Comparison of ENCODE assay signal across 12 mouse cellular contexts in the genomic region with DNA sequence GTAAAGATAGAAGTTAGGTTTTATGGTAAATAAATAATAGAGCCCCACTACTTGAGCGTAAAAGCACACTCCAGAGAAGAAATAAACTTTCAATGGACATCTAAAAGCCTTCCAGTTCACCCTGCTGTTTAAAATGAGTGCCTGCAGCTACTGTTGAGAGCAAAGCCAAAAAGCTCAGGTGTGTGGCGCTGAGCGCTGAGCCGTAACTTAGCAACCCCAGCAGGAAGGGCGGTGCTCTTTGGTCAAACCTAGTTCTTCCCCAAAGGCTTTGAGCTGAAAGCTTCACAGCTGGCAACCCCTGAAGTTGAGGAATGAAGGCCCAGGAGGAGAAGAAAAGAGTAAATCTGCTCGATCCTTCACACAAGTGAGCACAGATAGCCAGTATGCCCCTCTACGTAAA.
DNase-seq lines count a peak whose midpoint lies in the region; ATAC-seq and TF ChIP-seq lines count a peak whose summit lies in the region.
"Had no signal": no experiment of that assay in that cellular context is flagged by ENCODE, and none has a peak within 500 bp of the region (broad histone marks: within the 10 kb centered on the region; RNA-seq: fewer than 3 reads in every experiment).

No protein-coding gene starts in this region.

- peak; percentile 9; the same call in 1 of the 2 replicates for TF ChIP-seq CTCF in kidney, postnatal 0 days (IDR thresholded peaks at IDR 0.05; ENCODE audit: low read depth)
- TF ChIP-seq CTCF in left cerebral cortex, adult 2 months (IDR thresholded peaks at IDR 0.05), result no peak

- 37% methylated on average over 7 of the region's 7 CpGs for WGBS in midbrain, embryonic 14.5 days
- 47% methylated on average over 7 of the region's 7 CpGs for WGBS in midbrain, embryonic 10.5 days
- 59% methylated on average over 7 of the region's 7 CpGs for WGBS in kidney, postnatal 0 days

- H3K4me2 ChIP-seq in midbrain, embryonic 14.5 days (ENCODE audit: low read length), result no peak overlapping the region
- no peak overlapping the region for H3K4me2 ChIP-seq in kidney, postnatal 0 days (ENCODE audit: low read length)
- H3K4me2 ChIP-seq: forebrain, embryonic 13.5 days had no signal

- no peaks in the 10 kb centered on the region for H3K4me1 ChIP-seq in midbrain, embryonic 14.5 days (ENCODE audit: control insufficient read depth, insufficient read depth, low read length)
- peaks cover 3% of the 10 kb centered on the region; the same call in 1 of the 2 replicates for H3K4me1 ChIP-seq in midbrain, embryonic 10.5 days
- H3K4me1 ChIP-seq in kidney, postnatal 0 days (replicated peaks; ENCODE audit: insufficient read depth, low read length), result no peaks in the 10 kb centered on the region
- H3K4me1 ChIP-seq: forebrain, embryonic 13.5 days had no signal

- no peak overlapping the region for H3K4me3 ChIP-seq in midbrain, embryonic 14.5 days (replicated peaks; ENCODE audit: low read depth, low read length)
- H3K4me3 ChIP-seq in midbrain, embryonic 10.5 days, result no peak overlapping the region
- no peak overlapping the region for H3K4me3 ChIP-seq in kidney, postnatal 0 days (replicated peaks; ENCODE audit: low read depth, low read length)
- H3K4me3 ChIP-seq in left cerebral cortex, adult 2 months, result no peak overlapping the region
- H3K4me3 ChIP-seq: forebrain, embryonic 13.5 days; myocyte had no signal

- ATAC-seq in midbrain, embryonic 14.5 days (ENCODE audit: low FRiP score, low TSS enrichment), result no peak
- peak; percentile 78 for ATAC-seq in activated CD4-positive, CD25-positive, alpha-beta regulatory T cell, adult 4 months
- no peak for ATAC-seq in kidney, postnatal 0 days (replicated peaks; ENCODE audit: low FRiP score, low read depth)
- ATAC-seq: forebrain, embryonic 13.5 days had no signal

- no peak overlapping the region for H3K9ac ChIP-seq in midbrain, embryonic 14.5 days (replicated peaks; ENCODE audit: low read length)
- no peak overlapping the region for H3K9ac ChIP-seq in kidney, postnatal 0 days (ENCODE audit: low read depth, low read length)
- H3K9ac ChIP-seq: forebrain, embryonic 13.5 days had no signal

- no peak overlapping the region for H3K27ac ChIP-seq in midbrain, embryonic 14.5 days (replicated peaks; ENCODE audit: low read depth, low read length)
- no peak overlapping the region for H3K27ac ChIP-seq in midbrain, embryonic 10.5 days (replicated peaks)
- H3K27ac ChIP-seq in kidney, postnatal 0 days, result no peak overlapping the region
- H3K27ac ChIP-seq in left cerebral cortex, adult 2 months, result no peak overlapping the region
- H3K27ac ChIP-seq: forebrain, embryonic 13.5 days had no signal

- H3K27me3 ChIP-seq in midbrain, embryonic 14.5 days (ENCODE audit: control insufficient read depth, insufficient read depth, low read length), result no peaks in the 10 kb centered on the region
- H3K27me3 ChIP-seq in midbrain, embryonic 10.5 days (ENCODE audit: low read depth, poor library complexity, severe bottlenecking), result no peaks in the 10 kb centered on the region
- no peaks in the 10 kb centered on the region for H3K27me3 ChIP-seq in kidney, postnatal 0 days (ENCODE audit: insufficient read depth, low read length)
- H3K27me3 ChIP-seq: forebrain, embryonic 13.5 days had no signal

- peak; percentile 13 for DNase-seq in midbrain, embryonic 14.5 days
- no peak for DNase-seq in midbrain, embryonic 10.5 days (ENCODE audit: low spot score)
- no peak for DNase-seq in kidney, postnatal 0 days (ENCODE audit: low spot score)
- DNase-seq in thymus, postnatal 10 days (ENCODE audit: low spot score in 2 of 2), result peak; percentile 3 to 8
- no peak for DNase-seq in gastrocnemius, postnatal 14 days
- no peak for DNase-seq in left cerebral cortex, adult 2 months (ENCODE audit: extremely low spot score in 1 of 2, low spot score in 2 of 2)
- no peak for DNase-seq in heart, postnatal 25 days (ENCODE audit: low spot score)
- DNase-seq: adrenal gland, postnatal 36 days; lung, adult 18-20 months had no signal

- intact Hi-C loops in gastrocnemius, postnatal 14 days (cut with DNase I; ENCODE audit: low total_unique reads), result no loop called here
- intact Hi-C loops in left cerebral cortex, adult 2 months (cut with DNase I), result no loop called here
- intact Hi-C loops in heart, postnatal 25 days (cut with DNase I), result no loop called here

- no peaks in the 10 kb centered on the region for H3K9me3 ChIP-seq in midbrain, embryonic 14.5 days (ENCODE audit: control insufficient read depth, low read length)
- no peaks in the 10 kb centered on the region for H3K9me3 ChIP-seq in midbrain, embryonic 10.5 days (replicated peaks)
- H3K9me3 ChIP-seq in kidney, postnatal 0 days (replicated peaks; ENCODE audit: low read length), result no peaks in the 10 kb centered on the region
- H3K9me3 ChIP-seq: forebrain, embryonic 13.5 days had no signal

- no peaks in the 10 kb centered on the region for H3K36me3 ChIP-seq in midbrain, embryonic 14.5 days (ENCODE audit: control insufficient read depth, insufficient read depth, low read length)
- no peaks in the 10 kb centered on the region for H3K36me3 ChIP-seq in midbrain, embryonic 10.5 days
- H3K36me3 ChIP-seq in kidney, postnatal 0 days (ENCODE audit: insufficient read depth, low read length), result no peaks in the 10 kb centered on the region

Comparison
In these comparisons a context has a peak if more than half of its experiments do, and no peak if none do; other contexts are left out.
1. DNase-seq: peak in midbrain, embryonic 14.5 days (single experiment) and thymus, postnatal 10 days (2 of 2); none in midbrain, embryonic 10.5 days (single experiment), kidney, postnatal 0 days (single experiment), gastrocnemius, postnatal 14 days (single experiment), left cerebral cortex, adult 2 months (0 of 2) and heart, postnatal 25 days (single experiment).